ENCODE assay signal across 19 mouse cellular contexts in genomic region chr6:117518939-117519338, GRCm38 (mm10).
"Had no signal": no experiment of that assay in that cellular context is flagged by ENCODE, and none has a peak within 500 bp of the region (broad histone marks: within the 10 kb centered on the region; RNA-seq: fewer than 3 reads in every experiment).

No protein-coding gene starts in this region.

- ATAC-seq: midbrain, embryonic 16.5 days had no signal

- H3K9ac ChIP-seq: lung, embryonic 14.5 days; midbrain, embryonic 12.5 days; neural tube, embryonic 13.5 days; neural tube, embryonic 15.5 days had no signal

- H3K27ac ChIP-seq: midbrain, embryonic 10.5 days; midbrain, embryonic 12.5 days; neural tube, embryonic 13.5 days; neural tube, embryonic 15.5 days had no signal

- H3K9me3 ChIP-seq: midbrain, embryonic 10.5 days; midbrain, embryonic 12.5 days; neural tube, embryonic 13.5 days; neural tube, embryonic 15.5 days had no signal

- H3K36me3 ChIP-seq: midbrain, embryonic 10.5 days; midbrain, embryonic 12.5 days; neural tube, embryonic 13.5 days; neural tube, embryonic 15.5 days had no signal

- H3K4me3 ChIP-seq: midbrain, embryonic 10.5 days; midbrain, embryonic 12.5 days; myocyte; neural tube, embryonic 13.5 days; neural tube, embryonic 15.5 days had no signal

- H3K4me1 ChIP-seq: midbrain, embryonic 10.5 days; midbrain, embryonic 12.5 days; neural tube, embryonic 13.5 days; neural tube, embryonic 15.5 days had no signal

- DNase-seq: lung, adult 18-20 months; lung, postnatal 10 days; lung, postnatal 4 days; midbrain, embryonic 14.5 days; retina, postnatal 1 day; right cerebral cortex, adult 18-20 months; right cerebral cortex, postnatal 25 days; right cerebral cortex, postnatal 4 days; spleen, adult 18-20 months; thymus, adult 18-20 months; thymus, postnatal 14 days; thymus, postnatal 36 days had no signal

- H3K27me3 ChIP-seq: midbrain, embryonic 12.5 days; neural tube, embryonic 13.5 days; neural tube, embryonic 15.5 days had no signal

- H3K4me2 ChIP-seq: lung, embryonic 14.5 days; midbrain, embryonic 12.5 days; neural tube, embryonic 13.5 days; neural tube, embryonic 15.5 days had no signal
